Mouse (Mus musculus) stomach, embryonic 15.5 days (tissue): ENCODE measurements around the gene Cyp2d11. TPM values are rescaled to one million over a fixed set of nuclear protein-coding genes. Genes with fewer than 3 reads are reported as not detected.

Experiments
- microRNA-seq: library from miRNA; unstranded; fragments of <30 nt; microRNA quantifications from one replicate; pipeline ENCODE4, GENCODE M21; 2016
- polyA plus RNA-seq: library from polyadenylated mRNA; unstranded; fragments of >200 nt; fragmentation: Nextera tagmentation; extraction: Ambion mirVana; gene quantifications from 2 replicates; pipeline ENCODE4 v1.2.1, GENCODE M21; 2015

The Cyp2d11 gene
- polyA plus RNA-seq, 1 experiment from 2014 or later, result not detected

Small RNA genes within 50 kb of the gene (microRNA-seq; reads per million reads assigned to microRNA genes)
- gene Gm25990 (not detected), gene Gm27331 (not detected), gene Mir7684 (not detected)

Other genes starting within 250 kb of the Cyp2d11 start
- 152 and 167 TPM in 2 replicates for gene Srebf2, start 246.8 kb downstream of the Cyp2d11 start, polyA plus RNA-seq
- gene Shisa8, start 181.2 kb downstream of the Cyp2d11 start, polyA plus RNA-seq, result 0.19 TPM in 2 replicates
- 0.06 and 0.13 TPM in 2 replicates for gene Tnfrsf13c, start 169.7 kb downstream of the Cyp2d11 start, polyA plus RNA-seq
- 51.0 and 57.6 TPM in 2 replicates for gene Cenpm, start 149.3 kb downstream of the Cyp2d11 start, polyA plus RNA-seq
- 0.08 TPM in 1 of 2 replicates, not detected in the other for gene 1500009C09Rik, start 141.6 kb downstream of the Cyp2d11 start, polyA plus RNA-seq
- gene Sept3, start 119.1 kb downstream of the Cyp2d11 start, polyA plus RNA-seq, result 10.2 and 12.4 TPM in 2 replicates
- gene Wbp2nl, start 95.1 kb downstream of the Cyp2d11 start, polyA plus RNA-seq, result 0.12 and 0.15 TPM in 2 replicates
- 79.6 and 86.8 TPM in 2 replicates for gene Naga, start 55.1 kb downstream of the Cyp2d11 start, polyA plus RNA-seq
- gene Pheta2, start 55.1 kb downstream of the Cyp2d11 start, polyA plus RNA-seq, result 14.9 and 18.4 TPM in 2 replicates
- gene Smdt1, start 55.1 kb downstream of the Cyp2d11 start, polyA plus RNA-seq, result 288 and 301 TPM in 2 replicates
- gene Ndufa6, start 39.7 kb downstream of the Cyp2d11 start, polyA plus RNA-seq, result 403 and 420 TPM in 2 replicates
- 12.1 and 14.3 TPM in 2 replicates for gene Cyp2d22, start 13.8 kb downstream of the Cyp2d11 start, polyA plus RNA-seq
- 2.1 and 3.4 TPM in 2 replicates for gene Cyp2d10, start 13.2 kb upstream of the Cyp2d11 start, polyA plus RNA-seq
- gene Cyp2d9, start 39.4 kb upstream of the Cyp2d11 start, polyA plus RNA-seq, result 0.60 TPM in 1 of 2 replicates, not detected in the other
- gene Cyp2d12, start 161.1 kb upstream of the Cyp2d11 start, polyA plus RNA-seq, result not detected in 2 replicates
- gene Cyp2d34, start 226.9 kb upstream of the Cyp2d11 start, polyA plus RNA-seq, result not detected in 2 replicates